Mouse (Mus musculus) cerebellum, adult 2 months (tissue): Measurements from ENCODE around the gene Slc25a10.

Source experiments
- CTCF ChIP-seq: fragments of 200-500 bp; IDR thresholded peaks from 2 replicates; pipeline ENCODE4 v1.5.1; 2011; ENCODE audit warnings: low read depth, mild to moderate bottlenecking, control low read depth, low read length, moderate library complexity, borderline replicate concordance; ENCODE audit not compliant: insufficient read depth
- POLR2A ChIP-seq: fragments of 200-500 bp; IDR thresholded peaks from 2 replicates; pipeline ENCODE4 v1.6.1; 2011; ENCODE audit warnings: low read length, control low read depth, borderline replicate concordance; ENCODE audit not compliant: insufficient read depth

DNA sequence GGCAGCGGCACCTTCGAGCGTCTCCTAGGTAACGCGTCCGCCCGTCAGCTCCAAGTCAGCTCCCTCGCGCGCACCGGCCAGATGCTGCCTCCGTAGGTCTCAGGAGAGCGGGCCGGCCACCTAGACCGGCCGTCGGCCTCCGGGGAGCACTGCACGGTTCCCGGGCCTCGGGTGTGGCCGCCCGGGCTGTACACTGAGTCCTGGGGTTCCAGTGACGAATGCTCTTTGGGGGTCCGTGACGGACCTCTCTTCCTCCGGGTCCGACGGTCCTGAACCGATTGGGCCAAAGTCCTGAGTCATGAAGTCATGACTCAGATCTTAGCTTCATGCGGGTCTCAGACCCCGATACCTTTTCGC, 23.9 kb upstream of the Slc25a10 start:
- TF ChIP-seq POLR2A, result no peak
- TF ChIP-seq CTCF, result no peak
